Mouse (Mus musculus): ENCODE results near the gene Pcolce. TPM values are rescaled to one million over a fixed set of nuclear protein-coding genes. Genes with fewer than 3 reads are reported as not detected.

The Pcolce gene
- polyA plus RNA-seq, 1 experiment, result 3.2 TPM

DNA sequence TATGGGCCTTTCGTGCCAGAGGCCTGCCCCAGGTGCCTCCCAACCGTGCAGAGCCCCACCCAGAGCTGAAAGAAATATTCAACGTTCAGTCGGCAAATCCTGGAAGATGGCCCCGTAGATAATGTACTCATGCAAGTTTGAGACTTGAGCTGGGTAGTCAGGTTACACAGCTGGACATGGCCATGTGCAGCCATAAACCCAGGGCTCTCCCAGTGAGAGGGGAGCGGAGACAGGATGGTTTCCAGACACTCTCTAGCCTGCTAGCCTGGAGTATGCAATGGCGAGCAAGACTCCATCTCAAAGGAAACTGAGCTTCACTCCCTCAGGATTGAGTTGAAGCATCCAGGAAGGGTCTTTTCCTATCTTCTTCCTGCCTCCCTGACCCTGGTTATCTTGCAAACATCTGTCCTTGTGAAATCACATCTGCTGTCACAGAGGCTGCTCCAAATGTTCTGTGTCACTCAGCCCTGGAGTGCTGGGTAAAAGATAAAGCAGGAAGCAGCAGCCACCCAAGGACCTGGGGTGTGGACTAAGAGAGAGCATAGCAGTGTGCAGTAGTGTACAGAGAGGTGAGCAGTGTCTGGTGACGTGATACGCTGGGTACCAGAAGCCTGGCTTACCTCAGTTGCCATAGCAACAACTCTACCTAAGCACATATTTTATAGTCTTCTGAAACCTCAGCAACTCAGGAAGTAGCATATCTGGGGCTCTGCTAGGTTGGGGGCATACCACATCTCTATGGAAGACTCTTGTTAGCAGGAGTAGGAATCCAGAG, 34.4 kb upstream of the Pcolce start:
- TF ChIP-seq CTCF (IDR thresholded peaks at IDR 0.05; ENCODE audit: low read depth, low read length), result no peak
- no peak for TF ChIP-seq POLR2A (IDR thresholded peaks at IDR 0.05; ENCODE audit: borderline replicate concordance, low read depth, low read length)
- H3K4me3 ChIP-seq (ENCODE audit: insufficient read depth, low read length), result no peak overlapping the region
- 0 out of 2 replicates have a peak, but pooled peaks cover 4% of the 10 kb centered on the region for H3K4me1 ChIP-seq (ENCODE audit: control insufficient read depth, insufficient read depth, low read length)
- no peak overlapping the region for H3K27ac ChIP-seq (ENCODE audit: insufficient read depth, low read depth, low read length)

DNA sequence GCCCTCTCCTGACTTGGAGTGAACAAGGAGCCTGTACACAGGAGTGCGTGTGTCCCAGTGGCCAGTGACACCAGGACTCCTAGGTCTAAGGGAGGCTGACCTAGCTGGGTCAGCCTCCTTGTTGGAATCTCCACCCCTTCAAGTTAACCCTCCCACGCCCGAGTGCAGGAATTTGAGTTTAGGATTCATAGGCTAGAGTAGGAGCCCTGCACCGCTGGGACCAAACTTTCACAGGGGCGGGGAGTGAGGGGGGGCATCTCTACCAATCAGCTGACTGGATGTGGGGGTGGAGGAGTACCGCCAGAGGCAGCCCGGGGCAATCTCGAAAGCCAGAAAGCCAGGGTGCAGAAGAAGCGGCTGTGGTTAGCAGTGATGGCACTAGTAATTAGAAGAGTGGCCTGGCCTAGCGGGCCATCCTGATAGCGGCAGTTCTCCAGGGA, 32.1 kb upstream of the Pcolce start, which contains the start of gene Irs3:
Gene Irs3 (minus strand): TSS at position 63 of the 440 bp plus-strand sequence.
- TF ChIP-seq CTCF (IDR thresholded peaks at IDR 0.05; ENCODE audit: low read depth, low read length) (no peak), POLR2A (IDR thresholded peaks at IDR 0.05; ENCODE audit: borderline replicate concordance, low read depth, low read length) (no peak)
- Histone ChIP-seq H3K27ac (ENCODE audit: insufficient read depth, low read depth, low read length) (no peak within 1 kb of the TSS), H3K4me3 (ENCODE audit: insufficient read depth, low read length) (peak within 1 kb of the TSS; percentile 36), H3K4me1 (ENCODE audit: control insufficient read depth, insufficient read depth, low read length) (no peaks in the 10 kb centered on the region)

DNA sequence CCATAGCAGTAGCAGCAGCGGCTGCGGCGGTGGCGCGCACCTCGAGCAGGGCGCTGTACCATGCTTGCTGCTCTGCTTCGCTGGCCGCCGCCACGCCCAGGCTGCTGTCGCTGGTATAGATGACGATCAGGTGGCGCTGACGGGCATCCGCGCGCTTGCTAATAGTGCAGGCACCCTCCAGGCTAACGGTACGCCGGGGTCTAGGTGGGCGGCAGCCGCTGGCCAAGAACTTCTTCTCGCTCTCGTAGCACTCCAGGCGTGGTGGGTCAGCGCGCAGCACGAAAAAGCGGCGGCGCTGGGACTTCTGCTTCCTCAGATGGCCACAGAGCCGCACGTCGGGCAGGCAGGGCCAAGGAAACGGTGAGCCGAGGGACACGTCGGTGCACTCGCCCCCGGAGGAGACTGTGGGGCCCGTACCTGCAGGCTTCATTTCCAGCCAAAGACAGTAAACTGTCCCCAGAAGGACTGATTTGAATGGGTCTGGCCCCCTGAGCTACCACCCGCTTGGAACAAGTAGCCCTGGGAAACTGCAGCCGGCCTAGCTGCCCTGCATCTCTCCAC, 31.6 kb upstream of the Pcolce start:
- Histone ChIP-seq H3K4me3 (ENCODE audit: insufficient read depth, low read length) (peak overlapping the region; percentile 36), H3K27ac (ENCODE audit: insufficient read depth, low read depth, low read length) (no peak overlapping the region), H3K4me1 (ENCODE audit: control insufficient read depth, insufficient read depth, low read length) (no peaks in the 10 kb centered on the region)
- TF ChIP-seq POLR2A (IDR thresholded peaks at IDR 0.05; ENCODE audit: borderline replicate concordance, low read depth, low read length) (no peak), CTCF (IDR thresholded peaks at IDR 0.05; ENCODE audit: low read depth, low read length) (no peak)

- H3K4me1 ChIP-seq (ENCODE audit: control insufficient read depth, insufficient read depth, low read length), result no peaks in the 10 kb centered on the region
These were observed 30.9 kb upstream of the Pcolce start for GRCm38 (mm10) chr5:137644484-137644883.

GRCm38 (mm10) chr5:137642886-137643285, 29.3 kb upstream of the Pcolce start:
- TF ChIP-seq CTCF (IDR thresholded peaks at IDR 0.05; ENCODE audit: low read depth, low read length), result no peak
- TF ChIP-seq POLR2A (IDR thresholded peaks at IDR 0.05; ENCODE audit: borderline replicate concordance, low read depth, low read length), result no peak
- Histone ChIP-seq H3K4me1 (ENCODE audit: control insufficient read depth, insufficient read depth, low read length) (no peaks in the 10 kb centered on the region), H3K27ac (ENCODE audit: insufficient read depth, low read depth, low read length) (no peak overlapping the region), H3K4me3 (ENCODE audit: insufficient read depth, low read length) (no peak overlapping the region)

More at GRCm38 (mm10) chr5:137644484-137644883, 30.9 kb upstream of the Pcolce start:
- TF ChIP-seq POLR2A (IDR thresholded peaks at IDR 0.05; ENCODE audit: borderline replicate concordance, low read depth, low read length) (no peak), CTCF (IDR thresholded peaks at IDR 0.05; ENCODE audit: low read depth, low read length) (no peak)
- no peak overlapping the region for H3K4me3 ChIP-seq (ENCODE audit: insufficient read depth, low read length)
- no peak overlapping the region for H3K27ac ChIP-seq (ENCODE audit: insufficient read depth, low read depth, low read length)

DNA sequence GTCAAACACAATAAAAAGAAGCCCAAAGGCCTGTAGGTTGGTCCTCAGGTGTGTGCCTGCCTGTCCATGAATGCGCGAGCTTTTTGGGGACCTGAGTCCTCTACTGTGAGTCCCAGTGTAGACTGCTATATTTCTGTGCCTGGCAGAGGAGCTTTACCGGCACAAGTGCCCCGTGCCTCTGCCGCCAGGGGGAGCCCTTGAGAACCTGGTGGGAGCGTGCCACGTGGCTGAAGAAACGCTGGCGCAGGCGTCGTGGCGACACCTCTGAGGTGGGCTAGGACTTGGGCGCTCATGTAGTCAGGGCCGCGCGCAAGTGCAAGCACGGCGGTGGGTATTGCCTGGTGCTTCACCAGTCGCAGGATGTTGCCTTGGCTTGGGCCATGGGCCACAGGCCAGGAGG, 27.5 kb upstream of the Pcolce start, which contains the start of gene Sap25:
Gene Sap25 (plus strand): TSS at position 281 of the 400 bp plus-strand sequence.
- no peak for TF ChIP-seq CTCF (IDR thresholded peaks at IDR 0.05; ENCODE audit: low read depth, low read length)
- TF ChIP-seq POLR2A (IDR thresholded peaks at IDR 0.05; ENCODE audit: borderline replicate concordance, low read depth, low read length), result no peak
- H3K27ac ChIP-seq (ENCODE audit: insufficient read depth, low read depth, low read length), result no peak within 1 kb of the TSS
- H3K4me1 ChIP-seq (ENCODE audit: control insufficient read depth, insufficient read depth, low read length), result no peaks in the 10 kb centered on the region
- no peak within 1 kb of the TSS for H3K4me3 ChIP-seq (ENCODE audit: insufficient read depth, low read length)

DNA sequence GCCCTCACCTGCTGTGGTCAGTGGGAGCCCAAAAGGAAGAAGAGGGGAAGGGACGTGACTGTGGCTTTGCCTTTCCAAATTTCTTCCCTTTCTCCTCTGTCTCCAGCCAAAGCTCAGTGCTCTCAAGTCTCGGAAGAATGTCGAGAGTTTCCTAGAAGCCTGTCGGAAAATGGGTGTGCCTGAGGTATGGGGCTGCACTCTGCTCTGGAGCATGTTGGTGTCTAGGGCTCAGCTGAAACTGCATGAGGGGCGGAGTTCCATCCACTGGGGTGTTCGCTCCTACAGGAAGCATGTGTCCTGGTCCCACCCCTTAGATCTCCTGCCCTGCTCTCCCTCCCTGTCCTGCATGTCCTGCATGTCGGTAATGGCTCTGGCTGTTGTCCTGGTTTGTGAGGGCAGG, 25.9 kb upstream of the Pcolce start:
- TF ChIP-seq CTCF (IDR thresholded peaks at IDR 0.05; ENCODE audit: low read depth, low read length) (no peak), POLR2A (IDR thresholded peaks at IDR 0.05; ENCODE audit: borderline replicate concordance, low read depth, low read length) (no peak)

GRCm38 (mm10) chr5:137633397-137634084, 20.0 kb upstream of the Pcolce start:
- TF ChIP-seq POLR2A (IDR thresholded peaks at IDR 0.05; ENCODE audit: borderline replicate concordance, low read depth, low read length) (no peak), CTCF (IDR thresholded peaks at IDR 0.05; ENCODE audit: low read depth, low read length) (no peak)
- Histone ChIP-seq H3K4me1 (ENCODE audit: control insufficient read depth, insufficient read depth, low read length) (peaks cover 18% of the 10 kb centered on the region), H3K27ac (ENCODE audit: insufficient read depth, low read depth, low read length) (no peak overlapping the region), H3K4me3 (ENCODE audit: insufficient read depth, low read length) (no peak overlapping the region)

More for the DNA sequence above, 25.9 kb upstream of the Pcolce start:
- Histone ChIP-seq H3K27ac (ENCODE audit: insufficient read depth, low read depth, low read length) (no peak overlapping the region), H3K4me3 (ENCODE audit: insufficient read depth, low read length) (no peak overlapping the region), H3K4me1 (ENCODE audit: control insufficient read depth, insufficient read depth, low read length) (no peaks in the 10 kb centered on the region)

- Histone ChIP-seq H3K4me1 (ENCODE audit: control insufficient read depth, insufficient read depth, low read length) (peaks cover 25% of the 10 kb centered on the region), H3K4me3 (ENCODE audit: insufficient read depth, low read length) (peak overlapping the region; percentile 95), H3K27ac (ENCODE audit: insufficient read depth, low read depth, low read length) (peak overlapping the region; percentile 97)
- TF ChIP-seq POLR2A (IDR thresholded peaks at IDR 0.05; ENCODE audit: borderline replicate concordance, low read depth, low read length), result no peak
- no peak for TF ChIP-seq CTCF (IDR thresholded peaks at IDR 0.05; ENCODE audit: low read depth, low read length)
These were observed 18.0 kb upstream of the Pcolce start for GRCm38 (mm10) chr5:137631591-137631990.
